Mouse (Mus musculus): ENCODE results near the gene Ptcd1. TPM values are rescaled to one million over a fixed set of nuclear protein-coding genes. Genes with fewer than 3 reads are reported as not detected.

The Ptcd1 gene
- total and polyA plus RNA-seq, 3 experiments: 21.0 to 22.3 TPM; not detected in 1

DNA sequence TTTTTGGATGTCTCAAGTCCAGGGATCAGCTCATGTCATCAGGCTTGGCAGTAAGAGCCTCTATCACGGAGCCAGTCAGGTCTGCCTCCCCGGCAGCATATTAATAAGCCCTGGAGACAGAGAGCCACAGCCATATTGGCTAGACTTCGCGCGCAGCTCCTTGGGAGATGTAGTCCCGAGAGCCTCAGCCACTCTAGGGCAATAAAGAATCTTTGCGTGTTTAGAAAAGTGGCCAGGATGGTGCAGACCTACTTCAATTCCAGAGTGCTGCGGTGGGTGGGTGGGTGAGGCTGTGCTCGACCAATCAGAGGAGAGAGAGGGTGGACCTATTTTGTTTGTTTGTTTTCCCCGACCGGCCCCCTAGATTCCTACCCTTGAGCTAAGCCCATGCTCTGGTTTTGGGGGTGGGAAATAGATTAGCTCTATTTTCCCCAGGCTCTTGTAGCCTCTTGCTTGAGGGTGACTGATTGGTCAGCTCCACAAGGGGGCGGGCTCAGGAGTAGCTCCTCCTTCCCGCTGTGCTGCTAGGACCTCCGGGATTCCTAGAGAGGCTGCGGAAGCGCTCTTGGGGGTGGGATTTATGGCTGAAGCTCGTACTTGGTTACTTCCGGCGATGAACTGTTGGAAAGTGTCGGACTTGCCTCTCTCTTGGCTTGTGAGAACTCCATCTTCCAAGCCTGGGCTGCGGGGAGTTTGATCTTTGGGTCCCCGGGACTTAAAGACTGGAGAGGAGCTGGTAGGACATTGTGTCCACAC, 37.2 kb upstream of the Ptcd1 start, which contains the start of gene Zkscan5 (continued):
- TF ChIP-seq TAL1 (IDR thresholded peaks at IDR 0.05; ENCODE audit: low read length) (no peak), MYC (IDR thresholded peaks at IDR 0.05; ENCODE audit: low read depth, low read length) (peak; percentile 52; the same call in 1 of the 2 replicates), CHD2 (IDR thresholded peaks at IDR 0.05; ENCODE audit: low read length) (no peak; the same call in 1 of the 2 replicates), ZNF384 (IDR thresholded peaks at IDR 0.05; ENCODE audit: low read depth, low read length) (peak; percentile 48), MAFK (IDR thresholded peaks at IDR 0.05; ENCODE audit: borderline replicate concordance, low read depth, low read length) (no peak), POLR2A (IDR thresholded peaks at IDR 0.05; ENCODE audit: control insufficient read depth in 1 of 2, insufficient read depth in 1 of 2, low read depth in 1 of 2, low read length in 2 of 2, poor library complexity in 1 of 2) (peak; percentile 56 to 76; a peak in 3 of 4 replicates), ETS1 (IDR thresholded peaks at IDR 0.05; ENCODE audit: low read depth, low read length) (peak; percentile 72; the same call in 1 of the 2 replicates), GATA1 (IDR thresholded peaks at IDR 0.05; ENCODE audit: low read depth, low read length) (peak; percentile 24; the same call in 1 of the 2 replicates), MXI1 (IDR thresholded peaks at IDR 0.05; ENCODE audit: low read depth, low read length) (peak; percentile 77), SIN3A (IDR thresholded peaks at IDR 0.05; ENCODE audit: low read length) (peak; percentile 94), NRF1 (IDR thresholded peaks at IDR 0.05; ENCODE audit: insufficient read depth, low read depth, low read length, poor library complexity, severe bottlenecking) (no peak), E2F4 (IDR thresholded peaks at IDR 0.05; ENCODE audit: borderline replicate concordance, low read depth, low read length) (no peak), POLR2AphosphoS5 (IDR thresholded peaks at IDR 0.05; ENCODE audit: borderline replicate concordance, low read depth, low read length) (no peak), NELFE (IDR thresholded peaks at IDR 0.05; ENCODE audit: low read depth, low read length) (peak; percentile 83), TBP (IDR thresholded peaks at IDR 0.05; ENCODE audit: low read depth, low read length) (peak; percentile 86), USF1 (IDR thresholded peaks at IDR 0.05; ENCODE audit: low read depth, low read length) (peak; percentile 3; the same call in 1 of the 2 replicates), RCOR1 (IDR thresholded peaks at IDR 0.05; ENCODE audit: low read depth, low read length) (no peak), ZMIZ1 (IDR thresholded peaks at IDR 0.05; ENCODE audit: low read depth, low read length) (peak; percentile 26; the same call in 1 of the 2 replicates), ZC3H11A (IDR thresholded peaks at IDR 0.05; ENCODE audit: low read depth, low read length) (no peak)

DNA sequence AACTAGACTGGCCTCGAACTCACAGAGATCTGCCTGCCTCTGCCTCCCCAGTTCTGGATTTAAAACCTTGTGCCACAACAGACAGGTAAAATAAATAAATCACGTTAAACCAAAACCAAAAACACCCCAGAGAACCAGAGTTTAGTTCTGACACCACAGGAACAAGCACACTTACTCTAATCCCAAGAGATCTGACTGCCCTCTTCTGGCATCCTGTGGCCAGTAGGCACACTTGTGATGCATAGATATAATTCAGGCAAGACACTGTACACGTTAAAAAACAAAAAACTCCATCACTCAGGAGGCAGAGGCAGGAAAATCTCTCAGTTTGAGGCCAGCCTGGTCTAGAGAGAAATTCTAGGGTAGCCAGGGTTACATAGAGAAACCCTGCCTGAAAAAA, 35.5 kb upstream of the Ptcd1 start:
- TF ChIP-seq SIN3A (IDR thresholded peaks at IDR 0.05; ENCODE audit: low read length) (no peak), ZC3H11A (IDR thresholded peaks at IDR 0.05; ENCODE audit: low read depth, low read length) (no peak), SMC3 (IDR thresholded peaks at IDR 0.05; ENCODE audit: low read depth, low read length) (no peak), TAL1 (IDR thresholded peaks at IDR 0.05; ENCODE audit: low read length) (no peak), POLR2A (IDR thresholded peaks at IDR 0.05; ENCODE audit: control insufficient read depth in 1 of 2, insufficient read depth in 1 of 2, low read depth in 1 of 2, low read length in 2 of 2, poor library complexity in 1 of 2) (no peak), MAFK (IDR thresholded peaks at IDR 0.05; ENCODE audit: borderline replicate concordance, low read depth, low read length) (no peak), USF1 (IDR thresholded peaks at IDR 0.05; ENCODE audit: low read depth, low read length) (no peak), BHLHE40 (IDR thresholded peaks at IDR 0.05; ENCODE audit: borderline replicate concordance, low read depth, low read length) (no peak), MXI1 (IDR thresholded peaks at IDR 0.05; ENCODE audit: low read depth, low read length) (no peak), ZKSCAN1 (IDR thresholded peaks at IDR 0.05; ENCODE audit: low read depth, low read length) (no peak), POLR2AphosphoS2 (IDR thresholded peaks at IDR 0.05; ENCODE audit: low read length) (no peak)
- DNase-seq (ENCODE audit: low read depth, low spot score): no peak
- Histone ChIP-seq H3K27ac (ENCODE audit: control insufficient read depth, low read depth, low read length) (no peak overlapping the region), H3K27me3 (ENCODE audit: control insufficient read depth in 1 of 2, insufficient read depth in 2 of 2, low read length in 2 of 2) (no peaks in the 10 kb centered on the region), H3K9ac (ENCODE audit: control insufficient read depth, low read depth, low read length, poor library complexity, severe bottlenecking) (no peak overlapping the region), H3K4me3 (ENCODE audit: control insufficient read depth in 1 of 2, insufficient read depth in 1 of 2, low read depth in 2 of 2, low read length in 2 of 2) (no peak overlapping the region), H3K9me3 (replicated peaks; ENCODE audit: insufficient read depth, low read length) (no peaks in the 10 kb centered on the region), H3K79me2 (ENCODE audit: control insufficient read depth, insufficient read depth, low read length, poor library complexity) (peaks cover 27% of the 10 kb centered on the region), H3K4me1 (ENCODE audit: control insufficient read depth in 1 of 2, insufficient read depth in 2 of 2, low read length in 2 of 2) (peaks cover 0 to 20% of the 10 kb centered on the region in 2 experiments; a peak in 2 of 4 replicates), H3K36me3 (ENCODE audit: control insufficient read depth in 1 of 2, insufficient read depth in 2 of 2, low read length in 2 of 2) (peaks cover 0 to 16% of the 10 kb centered on the region in 2 experiments; a peak in 2 of 4 replicates)

All from MEL (cell line).